Mouse (Mus musculus) liver, embryonic 11.5 days (tissue): Measurements from ENCODE around the gene Thy1. TPM values are rescaled to one million over a fixed set of nuclear protein-coding genes. Genes with fewer than 3 reads are reported as not detected.

Source experiments
- ATAC-seq: fragments of 200-750 bp; cut with Nextera tagmentation; replicated peaks from 2 replicates; pipeline ENCODE4 v1.8.0; 2017; ENCODE audit warnings: moderate number of reproducible peaks, mild to moderate bottlenecking, moderate TSS enrichment, moderate library complexity; ENCODE audit not compliant: low FRiP score
- DNase-seq: peaks from one replicate; pipeline ENCODE4 v3.0.0-alpha.2; 2017; ENCODE audit warnings: low spot score
- H3K27ac ChIP-seq: fragments of 300-500 bp; sonication (generic); 2 replicates; pipeline ENCODE4 v1.5.1; 2014; ENCODE audit warnings: mild to moderate bottlenecking, low read depth, low read length, control low read depth
- H3K27me3 ChIP-seq: fragments of 300-500 bp; sonication (generic); replicated peaks from 2 replicates; pipeline ENCODE4 v1.6.1; 2014; ENCODE audit warnings: low read length, mixed read lengths; ENCODE audit not compliant: control insufficient read depth, insufficient read depth
- H3K36me3 ChIP-seq: fragments of 300-500 bp; sonication (generic); 2 replicates; pipeline ENCODE4 v1.6.1; 2014; ENCODE audit warnings: mild to moderate bottlenecking, low read length, moderate library complexity, mixed read lengths; ENCODE audit not compliant: control insufficient read depth, insufficient read depth
- H3K4me1 ChIP-seq: fragments of 300-500 bp; sonication (generic); replicated peaks from 2 replicates; pipeline ENCODE4 v1.6.1; 2014; ENCODE audit warnings: low read length, mixed read lengths; ENCODE audit not compliant: control insufficient read depth, insufficient read depth
- H3K4me2 ChIP-seq: fragments of 300-500 bp; sonication (generic); 2 replicates; pipeline ENCODE4 v1.6.1; 2014; ENCODE audit warnings: mild to moderate bottlenecking, control low read depth, moderate library complexity
- H3K4me3 ChIP-seq: fragments of 300-500 bp; sonication (generic); 2 replicates; pipeline ENCODE4 v1.5.1; 2014; ENCODE audit warnings: low read depth, low read length, control low read depth
- H3K9ac ChIP-seq: fragments of 300-500 bp; sonication (generic); 2 replicates; pipeline ENCODE4 v1.6.1; 2014; ENCODE audit warnings: low read depth, low read length, control low read depth
- H3K9me3 ChIP-seq: fragments of 300-500 bp; sonication (generic); 2 replicates; pipeline ENCODE4 v1.6.1; 2016; ENCODE audit warnings: low read length, inconsistent platforms, mixed read lengths; ENCODE audit not compliant: control insufficient read depth
- WGBS: fragments of 180-500 bp; shearing (Covaris S2); extraction: QIAGEN DNeasy Blood & Tissue Kit; methylation state at CpG from one replicate; pipeline ENCODE4 v1.1.7; 2014; 5-methylcytosine and 5-hydroxymethylcytosine counted together
- polyA plus RNA-seq: library from polyadenylated mRNA; unstranded; fragments of >200 nt; fragmentation: Nextera tagmentation; extraction: Ambion mirVana; gene quantifications from 2 replicates; pipeline ENCODE4 v1.2.1, GENCODE M21; 2014

Thy1 gene
- polyA plus RNA-seq, 1 experiment from 2014 or later: 0.18 TPM

GRCm38 (mm10) chr9:44086960-44087359 is 43.8 kb downstream of the Thy1 start:
- H3K4me3 ChIP-seq: no peak overlapping the region
- H3K36me3 ChIP-seq: no peaks in the 10 kb centered on the region; the same call in 1 of the 2 replicates
- 64% methylated on average over 10 of the region's 10 CpGs for WGBS
- H3K27me3 ChIP-seq: peaks cover 15% of the 10 kb centered on the region; the same call in 1 of the 2 replicates
- no peak for DNase-seq
- no peak overlapping the region for H3K9ac ChIP-seq
- H3K4me2 ChIP-seq: peak overlapping the region; percentile 12; the same call in 1 of the 2 replicates
- H3K9me3 ChIP-seq: no peaks in the 10 kb centered on the region
- peaks cover 31% of the 10 kb centered on the region for H3K4me1 ChIP-seq
- ATAC-seq: no peak
- H3K27ac ChIP-seq: no peak overlapping the region

GRCm38 (mm10) chr9:44087761-44088455 is 44.7 kb downstream of the Thy1 start:
- H3K27ac ChIP-seq: no peak overlapping the region
- H3K4me2 ChIP-seq: peak overlapping the region; percentile 3; the same call in 1 of the 2 replicates
- no peaks in the 10 kb centered on the region; the same call in 1 of the 2 replicates for H3K36me3 ChIP-seq
- H3K27me3 ChIP-seq: peaks cover 13% of the 10 kb centered on the region; the same call in 1 of the 2 replicates
- no peak for ATAC-seq
- H3K4me3 ChIP-seq: no peak overlapping the region
- WGBS: 19% methylated on average over 15 of the region's 15 CpGs
- no peak overlapping the region for H3K9ac ChIP-seq
- peaks cover 31% of the 10 kb centered on the region for H3K4me1 ChIP-seq
- DNase-seq: no peak
- H3K9me3 ChIP-seq: no peaks in the 10 kb centered on the region

GRCm38 (mm10) chr9:44088877-44089608 is 45.9 kb downstream of the Thy1 start:
- H3K4me2 ChIP-seq: no peak overlapping the region
- no peaks in the 10 kb centered on the region for H3K9me3 ChIP-seq
- DNase-seq (no peak), ATAC-seq (no peak)
- peaks cover 23% of the 10 kb centered on the region for H3K4me1 ChIP-seq
- no peak overlapping the region for H3K27ac ChIP-seq
- no peak overlapping the region for H3K4me3 ChIP-seq
- H3K36me3 ChIP-seq: no peaks in the 10 kb centered on the region; the same call in 1 of the 2 replicates
- H3K9ac ChIP-seq: no peak overlapping the region
- H3K27me3 ChIP-seq: peaks cover 13% of the 10 kb centered on the region; the same call in 1 of the 2 replicates
- 35% methylated on average over 12 of the region's 12 CpGs for WGBS

DNA sequence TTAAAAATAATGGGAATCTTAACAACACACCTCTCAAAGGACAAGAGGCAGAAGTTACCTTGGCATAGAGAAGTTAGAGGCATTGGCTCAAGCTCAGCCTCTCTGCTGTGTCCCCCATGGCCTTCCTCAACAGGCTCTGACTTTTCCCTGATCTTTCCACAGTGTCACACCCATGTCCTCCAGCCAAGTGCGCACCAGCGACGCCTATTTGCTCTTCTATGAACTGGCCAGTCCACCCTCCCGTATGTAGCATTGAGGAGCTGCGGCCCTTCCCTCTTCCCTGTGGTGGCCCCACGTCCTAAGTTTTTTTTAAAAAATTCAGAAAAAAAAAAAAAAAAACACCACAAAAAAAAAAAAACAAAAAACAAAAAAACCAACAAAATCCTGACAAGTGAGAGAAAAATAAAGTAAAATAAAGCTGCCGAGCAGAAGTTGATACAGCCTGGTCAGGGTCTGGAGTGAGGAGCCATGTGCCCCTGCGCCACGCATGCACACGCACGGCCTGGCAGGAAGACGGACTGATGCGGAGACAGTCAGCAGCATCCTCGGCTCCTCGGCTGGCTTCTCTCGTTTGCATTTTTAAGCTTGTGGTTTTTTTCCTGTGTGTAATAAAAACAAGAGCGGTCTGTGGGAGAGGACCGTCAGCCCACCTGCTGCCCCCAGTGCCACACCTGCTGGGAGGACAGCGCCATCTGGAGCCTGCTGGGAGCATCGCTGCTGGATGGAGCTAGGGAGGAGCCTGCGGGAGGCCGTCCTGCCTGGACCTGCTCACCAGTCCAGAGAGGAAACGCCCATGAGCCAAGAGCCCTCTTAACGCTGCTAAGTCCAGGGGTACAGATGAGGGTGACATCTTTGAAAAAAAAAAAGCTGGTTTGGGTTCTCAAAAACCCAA is 50.7 kb downstream of the Thy1 start:
- Histone ChIP-seq H3K4me2 (no peak overlapping the region), H3K4me3 (no peak overlapping the region), H3K9me3 (no peaks in the 10 kb centered on the region), H3K27me3 (no peaks in the 10 kb centered on the region), H3K4me1 (no peaks in the 10 kb centered on the region; the same call in 1 of the 2 replicates), H3K9ac (no peak overlapping the region), H3K27ac (no peak overlapping the region), H3K36me3 (no peaks in the 10 kb centered on the region; the same call in 1 of the 2 replicates)
- DNase-seq: peak; percentile 69
- 52% methylated on average over 24 of the region's 24 CpGs for WGBS
- ATAC-seq: peak; percentile 61; the same call in 1 of the 2 replicates

- Histone ChIP-seq H3K27ac (no peak overlapping the region), H3K4me2 (no peak overlapping the region), H3K9ac (no peak overlapping the region), H3K4me3 (no peak overlapping the region), H3K27me3 (no peaks in the 10 kb centered on the region), H3K4me1 (no peaks in the 10 kb centered on the region; the same call in 1 of the 2 replicates), H3K9me3 (no peaks in the 10 kb centered on the region), H3K36me3 (no peaks in the 10 kb centered on the region; the same call in 1 of the 2 replicates)
- ATAC-seq: no peak
- WGBS: 56% methylated on average over 3 of the region's 3 CpGs
- DNase-seq: no peak
Observed at GRCm38 (mm10) chr9:44094737-44095136, 51.6 kb downstream of the Thy1 start.

- Histone ChIP-seq H3K9me3 (no peaks in the 10 kb centered on the region), H3K27me3 (no peaks in the 10 kb centered on the region), H3K4me1 (no peaks in the 10 kb centered on the region; the same call in 1 of the 2 replicates), H3K4me3 (no peak overlapping the region), H3K9ac (no peak overlapping the region), H3K4me2 (no peak overlapping the region), H3K27ac (no peak overlapping the region), H3K36me3 (no peaks in the 10 kb centered on the region)
- DNase-seq (no peak), ATAC-seq (no peak)
- WGBS: 88% methylated on average over 9 of the region's 9 CpGs
Observed at GRCm38 (mm10) chr9:44095781-44096180, 52.6 kb downstream of the Thy1 start.

GRCm38 (mm10) chr9:44096536-44096935 is 53.4 kb downstream of the Thy1 start:
- Histone ChIP-seq H3K4me2 (no peak overlapping the region), H3K9ac (no peak overlapping the region), H3K36me3 (no peaks in the 10 kb centered on the region), H3K27me3 (no peaks in the 10 kb centered on the region), H3K4me3 (no peak overlapping the region), H3K27ac (no peak overlapping the region), H3K9me3 (no peaks in the 10 kb centered on the region), H3K4me1 (no peaks in the 10 kb centered on the region; the same call in 1 of the 2 replicates)
- WGBS: 57% methylated on average over 9 of the region's 9 CpGs
- ATAC-seq: no peak
- DNase-seq: no peak
